Mouse (Mus musculus) heart, adult 11 months (tissue): ENCODE measurements around the gene Hbq1b.
A peak's percentile ranks its signal among the peaks of the same experiment; 100 is the strongest.

ENCODE experiments used
- DNase-seq: peaks from one replicate; pipeline ENCODE4 v3.0.0; 2022

The Hbq1b gene

GRCm38 (mm10) chr11:32301506-32301905, 14.7 kb downstream of the Hbq1b start:
- DNase-seq: peak; percentile 42

- DNase-seq: peak; percentile 95
Measured at GRCm38 (mm10) chr11:32302824-32303419, 16.2 kb downstream of the Hbq1b start.

- DNase-seq: peak; percentile 76
Measured at GRCm38 (mm10) chr11:32303455-32303854, 16.7 kb downstream of the Hbq1b start.

GRCm38 (mm10) chr11:32307006-32307405, 20.2 kb downstream of the Hbq1b start:
- no peak for DNase-seq

- DNase-seq: no peak
Measured at GRCm38 (mm10) chr11:32309446-32309845, 22.7 kb downstream of the Hbq1b start.

- no peak for DNase-seq
Measured at GRCm38 (mm10) chr11:32309928-32310327, 23.2 kb downstream of the Hbq1b start.

- no peak for DNase-seq
Measured at GRCm38 (mm10) chr11:32316009-32316408, 29.2 kb downstream of the Hbq1b start.

GRCm38 (mm10) chr11:32320507-32321195, 33.9 kb downstream of the Hbq1b start:
- peak; percentile 70 for DNase-seq

GRCm38 (mm10) chr11:32321196-32321565, 34.4 kb downstream of the Hbq1b start:
- DNase-seq: peak; percentile 96

GRCm38 (mm10) chr11:32324609-32325008, 37.8 kb downstream of the Hbq1b start:
- peak; percentile 98 for DNase-seq

GRCm38 (mm10) chr11:32331075-32331474, 44.3 kb downstream of the Hbq1b start:
- DNase-seq: peak; percentile 98

GRCm38 (mm10) chr11:32331861-32332260, 45.1 kb downstream of the Hbq1b start:
- DNase-seq: no peak

GRCm38 (mm10) chr11:32333235-32333634, 46.5 kb downstream of the Hbq1b start:
- no peak for DNase-seq

GRCm38 (mm10) chr11:32336435-32336907, 49.7 kb downstream of the Hbq1b start:
- peak; percentile 97 for DNase-seq
